Mouse (Mus musculus) heart, adult 8-10 months (tissue): ENCODE data around the gene Ggcx. TPM values are rescaled to one million over a fixed set of nuclear protein-coding genes. Genes with fewer than 3 reads are reported as not detected.
A peak's percentile ranks its signal among the peaks of the same experiment; 100 is the strongest.
"Not testable (repeated sequence)": the region's sequence is repeated elsewhere in the genome, so short reads cannot be mapped to it uniquely, and the experiment has no call there.

Experiments used
- DNase-seq: peaks from one replicate; pipeline ENCODE4 v3.0.0; 2022; ENCODE audit warnings: low spot score
- total RNA-seq, 4 experiments: library from RNA; stranded (reverse); gene quantifications; 2 replicates each; pipeline ENCODE4 v1.2.4; 2022

Ggcx gene
- total RNA-seq, 4 experiments from 2014 or later, result 30.9 to 38.9 (median 33.8) TPM

GRCm38 (mm10) chr6:72428036-72428435 is 13.9 kb downstream of the Ggcx start:
- peak; percentile 80 for DNase-seq

GRCm38 (mm10) chr6:72429061-72429842 is 15.1 kb downstream of the Ggcx start:
- DNase-seq, result no peak

DNA sequence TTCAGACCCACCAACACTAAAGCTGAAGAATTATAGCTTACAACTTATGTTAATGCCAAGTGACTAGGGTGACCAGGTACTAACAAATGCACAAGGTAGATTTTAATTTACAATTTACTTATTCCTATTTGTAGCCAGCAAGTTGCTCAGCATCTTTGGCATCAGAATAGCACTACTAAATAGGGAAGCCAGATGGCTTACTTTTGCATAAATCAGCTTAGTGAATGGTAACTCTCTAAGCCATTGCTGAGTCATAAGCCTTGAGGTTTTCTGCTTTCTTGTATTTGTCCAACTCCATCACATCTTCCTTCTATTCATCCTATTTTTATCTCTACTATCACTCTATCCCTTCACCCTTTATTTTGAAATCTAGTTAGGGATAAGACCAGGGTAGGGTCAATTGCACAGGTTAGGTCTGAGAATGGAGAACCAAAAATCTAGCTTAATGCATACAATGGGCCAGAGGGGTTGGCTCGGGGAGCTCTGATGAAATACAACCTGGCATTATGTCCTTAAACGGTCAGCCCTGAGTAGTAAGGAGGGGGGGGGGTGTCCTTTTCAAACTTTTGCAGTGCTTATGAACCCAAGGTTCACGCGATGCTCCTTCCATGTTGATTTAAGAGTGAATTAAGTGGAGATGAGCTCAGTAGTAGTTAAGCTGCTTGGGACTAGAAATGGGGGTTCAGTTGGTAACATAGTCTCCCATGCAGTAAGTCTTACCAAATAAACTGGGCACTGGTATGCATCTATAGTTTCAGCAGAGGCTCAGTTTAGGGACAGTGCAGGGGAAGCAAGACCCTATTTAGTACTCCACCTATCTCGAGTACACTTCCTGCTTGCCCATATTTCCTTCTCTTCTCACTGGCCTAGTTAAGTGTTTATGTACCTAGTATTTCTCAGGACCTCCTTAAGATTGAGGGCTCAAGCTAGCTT is 17.1 kb downstream of the Ggcx start:
- no peak for DNase-seq

- no peak for DNase-seq
Measured at GRCm38 (mm10) chr6:72432153-72432552, 18.0 kb downstream of the Ggcx start.

DNA sequence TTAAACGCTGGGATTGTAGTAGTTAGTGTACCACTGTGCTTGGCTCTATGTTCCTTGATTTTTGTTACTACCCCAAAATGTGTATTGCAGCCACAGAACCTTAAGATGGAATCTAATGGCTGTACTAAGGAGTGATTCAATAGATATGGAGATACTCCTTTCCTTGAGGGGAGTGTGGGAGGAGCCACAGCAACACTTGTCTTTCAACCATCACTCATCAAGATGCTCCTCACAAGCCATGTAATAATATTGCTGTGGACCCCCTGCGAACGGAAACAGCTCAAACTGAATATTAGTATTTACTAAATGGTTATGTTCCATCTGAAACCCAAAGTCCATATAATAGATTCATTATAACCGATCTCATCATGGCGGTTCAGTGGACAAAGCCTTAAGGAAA is 24.1 kb downstream of the Ggcx start:
- DNase-seq, result no peak

DNA sequence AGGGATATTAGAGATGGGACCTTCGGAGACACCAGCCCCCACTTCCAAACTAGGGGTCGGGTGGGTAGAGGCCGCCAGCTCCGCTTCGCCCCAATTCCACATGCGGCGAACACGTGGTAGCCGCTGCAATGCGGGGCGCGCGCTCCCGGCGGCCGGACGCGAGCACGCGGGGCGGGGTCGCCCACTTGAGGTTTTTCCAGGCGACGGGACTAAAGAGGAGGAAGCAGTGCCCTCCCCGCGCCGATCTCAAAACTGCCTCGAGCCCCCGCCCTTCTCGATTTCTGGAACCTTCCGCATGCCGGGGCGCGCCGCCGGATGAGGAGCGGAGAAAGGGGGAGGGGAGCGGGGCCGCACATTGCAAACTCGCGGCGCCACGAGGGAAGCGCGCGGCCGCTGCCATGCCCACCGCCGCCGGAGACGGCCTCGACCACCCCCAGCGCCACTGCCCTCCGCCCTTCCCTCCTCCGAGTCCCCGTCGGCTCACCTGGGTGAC is 24.8 kb downstream of the Ggcx start:
- DNase-seq, result peak; percentile 94

GRCm38 (mm10) chr6:72439355-72440185 is 25.5 kb downstream of the Ggcx start, which contains the start of gene Mat2a:
Mat2a (minus strand) TSS chr6:72439558.
- DNase-seq, result peak; percentile 91

- no peak for DNase-seq
Measured at GRCm38 (mm10) chr6:72440186-72440990, 26.3 kb downstream of the Ggcx start.

- no peak for DNase-seq
Measured at GRCm38 (mm10) chr6:72442921-72443604, 29.0 kb downstream of the Ggcx start.

DNA sequence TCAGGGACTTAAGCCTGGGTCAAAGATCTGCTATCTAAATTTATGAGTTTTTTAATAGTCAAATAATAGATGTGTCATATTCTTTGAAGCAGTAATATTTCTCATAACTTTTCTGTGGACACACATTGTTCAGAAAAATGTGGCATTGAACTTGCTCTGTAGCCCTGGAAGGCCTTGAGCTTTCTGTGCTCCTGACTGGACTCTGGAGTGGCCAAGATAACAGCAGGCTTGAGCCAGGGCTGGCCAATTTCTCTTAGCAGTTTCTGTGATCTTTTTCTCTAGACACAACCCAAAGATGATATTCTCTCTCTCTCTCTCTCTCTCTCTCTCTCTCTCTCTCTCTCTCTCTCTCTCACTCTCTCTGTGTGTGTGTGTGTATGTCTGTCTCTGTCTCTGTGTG is 30.9 kb downstream of the Ggcx start:
- no peak for DNase-seq

- DNase-seq, result no peak
Measured at GRCm38 (mm10) chr6:72447487-72447886, 33.4 kb downstream of the Ggcx start.

- not testable (repeated sequence) for DNase-seq
Measured at GRCm38 (mm10) chr6:72451778-72452177, 37.7 kb downstream of the Ggcx start.

DNA sequence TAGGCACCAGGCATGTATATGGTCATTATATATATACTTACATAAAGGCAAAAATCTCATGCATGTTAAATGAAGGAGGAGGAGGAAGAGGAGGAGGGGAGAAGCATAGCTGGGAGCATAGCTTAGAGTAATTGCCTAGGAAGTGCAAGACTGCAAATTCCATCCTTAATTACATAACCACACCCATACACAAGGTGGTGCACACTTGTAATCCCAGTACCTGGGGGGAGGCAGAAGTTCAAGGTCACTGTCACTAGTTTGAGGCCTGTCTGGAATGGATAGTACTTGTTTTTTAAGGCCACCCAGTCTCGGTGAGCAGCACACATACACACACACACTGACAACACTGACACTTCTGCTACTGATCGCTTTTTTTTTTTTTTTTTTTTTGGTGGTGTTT is 38.2 kb downstream of the Ggcx start:
- DNase-seq, result no peak

DNA sequence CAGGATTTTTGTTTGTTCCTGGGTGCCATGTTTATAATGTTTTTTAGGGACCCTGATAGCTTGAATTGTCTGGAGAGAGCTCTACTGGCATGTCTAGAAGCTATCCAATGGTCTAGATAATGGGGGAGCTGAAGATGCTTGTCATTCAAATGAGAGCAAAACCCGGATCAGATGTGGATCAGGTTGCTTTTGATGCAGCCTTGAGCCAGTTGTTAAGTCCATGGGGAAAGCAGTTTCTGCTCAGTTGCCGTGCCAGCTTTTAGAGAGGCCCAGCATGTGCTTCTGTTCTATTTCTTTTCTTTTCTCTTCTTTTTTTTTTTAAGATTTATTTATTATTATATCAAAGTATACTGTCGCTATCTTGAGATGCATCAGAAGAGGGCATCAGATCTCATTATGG is 39.5 kb downstream of the Ggcx start:
- no peak for DNase-seq

- no peak for DNase-seq
Measured at GRCm38 (mm10) chr6:72454072-72454746, 40.1 kb downstream of the Ggcx start.

GRCm38 (mm10) chr6:72454833-72455373 is 40.8 kb downstream of the Ggcx start:
- no peak for DNase-seq

GRCm38 (mm10) chr6:72456567-72456966 is 42.5 kb downstream of the Ggcx start:
- no peak for DNase-seq

GRCm38 (mm10) chr6:72458418-72458817 is 44.3 kb downstream of the Ggcx start:
- no peak for DNase-seq

- no peak for DNase-seq
Measured at GRCm38 (mm10) chr6:72458921-72459320, 44.8 kb downstream of the Ggcx start.
